Mouse (Mus musculus) E14TG2a.4 (cell line): Measurements from ENCODE around the gene Dgki.

Experiments used
- CTCF ChIP-seq: conservative IDR thresholded peaks from 2 replicates; pipeline ENCODE4 v1.5.1; 2014; ENCODE audit warnings: low read length
- NANOG ChIP-seq: IDR thresholded peaks from 2 replicates; pipeline ENCODE4 v1.6.1; 2014; ENCODE audit warnings: borderline replicate concordance, low read length, mixed read lengths
- POU5F1 ChIP-seq: IDR thresholded peaks from 2 replicates; pipeline ENCODE4 v1.6.1; 2014; ENCODE audit warnings: low read length, borderline replicate concordance

DNA sequence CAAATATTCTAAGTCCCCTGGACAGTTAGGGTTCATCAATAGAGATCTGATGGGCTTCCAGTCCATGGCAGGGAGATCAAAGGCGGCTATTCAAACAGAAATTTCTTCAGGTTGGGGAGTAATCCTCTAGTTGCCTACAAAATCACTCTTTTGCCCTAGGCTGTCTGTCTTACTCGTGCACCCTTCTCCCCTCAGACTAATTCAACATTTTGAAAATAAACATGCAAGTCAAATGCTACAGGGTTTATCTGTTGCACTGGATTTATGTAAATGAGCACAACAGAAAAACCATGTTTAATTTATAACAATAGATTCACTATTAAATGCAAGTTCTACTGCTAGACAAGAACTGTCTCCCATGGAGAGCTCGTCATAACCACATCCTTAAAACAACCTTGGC, 141.1 kb downstream of the Dgki start:
- no peak for TF ChIP-seq CTCF
- no peak for TF ChIP-seq POU5F1
- no peak for TF ChIP-seq NANOG
